Mouse (Mus musculus): ENCODE data around the gene Tlk2. TPM values are rescaled to one million over a fixed set of nuclear protein-coding genes. Genes with fewer than 3 reads are reported as not detected.
A peak's percentile ranks its signal among the peaks of the same experiment; 100 is the strongest.

Tlk2 gene
- total RNA-seq, 2 experiments from 2014 or later, result 31.2 to 32.0 TPM

DNA sequence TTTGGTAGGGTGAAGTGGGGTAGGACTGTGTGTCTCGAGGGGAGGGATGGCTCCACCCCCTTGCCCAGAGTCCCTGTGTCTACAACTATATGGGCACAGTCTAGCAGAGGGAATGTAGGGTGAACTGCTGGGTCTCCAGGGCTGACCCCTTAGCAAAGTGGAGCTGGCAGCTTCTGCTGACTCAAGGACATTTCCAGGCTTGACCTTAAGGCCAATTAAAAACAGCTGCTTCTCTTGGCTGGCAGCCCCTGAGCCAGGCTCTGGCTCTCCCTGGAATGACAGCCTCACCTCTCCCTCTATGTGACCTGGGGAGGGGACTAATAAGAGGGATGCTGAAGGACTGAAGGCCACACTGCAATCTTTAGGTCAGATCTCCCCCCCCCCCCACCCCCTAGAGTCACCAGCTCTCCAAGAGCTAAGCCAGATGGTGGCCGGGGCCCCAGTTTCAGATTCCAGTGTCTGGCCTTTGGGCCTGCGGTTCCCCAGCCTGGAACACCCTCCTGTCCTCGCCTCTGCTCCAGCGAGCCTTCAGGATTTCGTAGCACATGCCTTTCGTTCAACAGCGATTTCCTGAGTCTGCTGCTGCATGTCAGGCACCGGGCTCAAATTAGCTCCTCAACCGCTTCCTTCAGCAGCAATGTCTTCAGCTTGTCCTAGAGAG is 134.5 kb downstream of the Tlk2 start:
- DNase-seq, result peak; percentile 67 to 71

DNA sequence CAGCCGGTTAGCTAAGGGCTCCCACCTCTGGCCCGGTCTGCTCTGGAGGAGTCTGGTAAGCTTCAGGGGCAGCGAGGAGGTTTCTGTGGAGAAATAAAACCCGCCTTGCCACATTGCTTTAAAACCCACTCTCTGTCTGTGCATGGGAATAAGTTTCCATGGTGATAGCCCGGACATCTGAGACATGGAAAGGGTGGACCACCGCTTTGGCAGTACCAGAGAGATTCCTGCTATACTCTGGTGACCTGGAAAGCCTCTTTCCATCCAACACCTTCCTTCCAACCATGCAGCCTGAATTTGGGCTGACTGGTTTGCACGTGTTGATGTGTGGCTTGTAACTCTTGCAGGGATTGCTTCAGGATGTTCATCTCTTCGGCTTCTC is 135.0 kb downstream of the Tlk2 start:
- DNase-seq, result no peak

DNA sequence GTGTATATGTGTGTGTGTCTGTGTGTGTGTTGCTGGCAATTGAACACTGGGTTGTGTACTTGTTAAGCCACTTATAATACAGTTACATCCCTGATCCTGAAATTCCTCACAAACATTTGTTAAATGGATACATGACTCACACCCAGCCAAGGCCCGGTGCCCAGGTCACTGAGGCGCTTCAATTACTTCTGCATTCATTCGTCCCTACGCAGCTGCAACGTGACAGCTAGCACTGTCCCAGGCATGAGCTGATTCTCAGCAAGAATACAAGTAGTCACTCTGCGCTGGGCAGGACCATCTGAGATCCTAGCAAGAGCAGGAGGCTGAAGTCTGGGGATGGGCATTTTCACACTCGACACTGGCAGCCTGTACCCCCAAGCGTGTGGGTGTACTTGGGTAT is 136.7 kb downstream of the Tlk2 start:
- DNase-seq, result no peak

DNA sequence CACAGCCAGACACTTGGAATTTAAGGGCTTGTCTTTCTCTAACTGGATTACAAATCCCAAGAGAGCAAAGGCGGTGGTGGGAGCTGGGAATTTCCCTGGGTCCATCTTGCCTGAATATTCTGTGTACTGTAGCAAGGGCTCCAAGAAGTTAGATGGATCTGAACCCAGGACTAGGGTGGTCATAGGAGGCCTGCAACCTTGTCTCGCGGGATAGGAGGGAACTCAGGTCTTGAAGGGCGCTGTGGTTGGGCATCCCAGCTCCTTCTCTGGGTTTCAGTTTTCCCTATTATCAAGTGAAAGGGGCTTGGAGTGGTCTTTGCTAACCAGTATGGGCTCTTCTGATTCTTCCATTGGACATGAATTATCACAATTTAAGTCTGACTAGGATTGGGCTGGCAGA is 137.5 kb downstream of the Tlk2 start:
- DNase-seq, result no peak

DNA sequence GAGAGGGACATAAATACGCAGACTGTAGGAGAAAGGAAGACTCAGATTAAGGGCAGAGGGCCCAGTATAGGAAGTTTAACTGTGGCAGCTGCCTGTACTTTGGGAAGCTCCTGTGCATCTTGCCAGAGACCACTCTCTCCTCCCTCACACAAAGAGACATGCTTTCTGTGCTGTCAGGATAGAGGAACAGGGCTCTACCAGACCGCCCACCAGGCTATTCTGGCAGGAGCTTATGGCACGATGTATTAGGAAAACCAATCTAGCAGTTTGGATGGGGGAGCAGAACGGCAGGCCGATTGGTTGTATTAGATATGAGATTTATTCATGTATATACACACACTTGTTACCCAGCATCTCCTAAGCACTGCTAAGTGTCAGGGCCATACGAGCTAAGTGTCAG is 139.2 kb downstream of the Tlk2 start:
- DNase-seq, result no peak

DNA sequence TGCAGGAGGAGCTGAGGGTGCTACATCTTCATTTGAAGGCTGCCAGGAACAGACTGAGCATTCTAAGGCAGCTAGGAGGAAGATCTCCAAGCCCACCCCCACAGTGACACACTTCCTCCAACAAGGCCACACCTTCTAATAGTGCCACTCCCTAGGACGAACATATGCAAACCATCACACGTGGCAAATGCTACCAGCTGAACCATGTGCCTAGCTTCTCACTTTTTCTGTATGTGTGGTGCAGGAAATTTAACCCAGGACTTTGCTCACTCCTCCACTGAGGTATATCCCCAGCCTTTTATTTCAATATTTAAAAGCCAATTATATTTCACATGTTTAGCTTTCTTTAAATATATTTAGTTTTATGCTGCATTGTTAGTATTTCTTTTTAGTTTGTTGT is 142.5 kb downstream of the Tlk2 start:
- no peak for DNase-seq

DNA sequence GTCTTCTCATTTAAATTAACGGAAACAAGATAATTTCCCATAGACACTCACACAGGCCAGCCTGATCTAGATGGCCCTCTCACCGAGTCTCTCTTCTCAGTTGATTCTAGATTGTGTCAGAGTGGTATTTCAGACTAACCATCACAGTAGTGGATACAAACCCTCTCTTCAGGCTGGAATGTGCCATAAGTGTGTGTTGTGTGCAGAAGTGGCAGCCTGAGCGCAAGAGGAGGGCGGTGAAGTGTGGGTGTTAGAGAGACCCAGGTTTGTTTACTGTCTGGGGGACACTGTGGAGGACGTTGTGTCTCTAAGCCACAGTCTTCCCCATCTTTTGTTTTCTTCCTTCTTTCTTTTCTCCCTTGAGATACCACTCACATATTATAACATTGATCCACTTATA is 144.9 kb downstream of the Tlk2 start:
- no peak for DNase-seq

DNA sequence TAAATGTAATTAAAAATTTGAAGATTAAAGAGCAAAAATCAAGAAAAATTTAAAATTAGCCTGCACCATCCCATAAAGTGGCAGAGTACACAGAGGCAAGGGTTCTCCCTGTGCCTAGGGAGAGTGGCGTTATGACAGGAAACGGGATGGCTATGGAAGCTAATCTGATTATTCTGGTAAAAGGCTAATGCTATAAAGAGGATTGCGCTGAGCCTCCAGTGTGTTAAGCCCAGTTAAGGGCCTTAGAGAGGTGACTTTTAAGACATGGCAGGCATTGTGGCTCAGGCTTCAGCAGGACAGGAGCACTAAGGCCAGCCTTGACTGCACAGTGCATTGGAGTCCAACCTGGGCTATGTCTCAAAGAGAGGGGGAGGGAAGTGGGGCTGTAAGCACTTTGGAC is 148.5 kb downstream of the Tlk2 start:
- no peak for DNase-seq

DNA sequence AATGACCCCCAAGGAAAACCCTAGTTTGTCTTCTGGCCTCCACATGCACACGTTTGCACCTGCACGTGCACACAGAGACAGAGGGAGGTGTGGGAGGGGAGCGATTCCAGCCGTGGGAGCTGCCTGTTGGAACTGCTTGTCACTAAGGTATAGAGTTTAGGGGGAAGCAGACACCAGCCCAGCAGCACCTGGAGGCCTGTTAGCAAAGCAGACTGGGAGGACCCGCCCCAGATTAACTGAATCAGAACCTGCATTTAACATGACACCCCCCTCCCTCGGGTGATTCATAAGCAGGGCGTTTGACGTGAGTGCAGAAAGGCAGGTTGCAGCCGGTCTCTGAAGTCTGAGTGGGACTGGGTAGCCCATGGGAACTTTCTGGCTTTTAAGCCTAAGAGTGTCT is 151.4 kb downstream of the Tlk2 start:
- DNase-seq, result no peak

DNA sequence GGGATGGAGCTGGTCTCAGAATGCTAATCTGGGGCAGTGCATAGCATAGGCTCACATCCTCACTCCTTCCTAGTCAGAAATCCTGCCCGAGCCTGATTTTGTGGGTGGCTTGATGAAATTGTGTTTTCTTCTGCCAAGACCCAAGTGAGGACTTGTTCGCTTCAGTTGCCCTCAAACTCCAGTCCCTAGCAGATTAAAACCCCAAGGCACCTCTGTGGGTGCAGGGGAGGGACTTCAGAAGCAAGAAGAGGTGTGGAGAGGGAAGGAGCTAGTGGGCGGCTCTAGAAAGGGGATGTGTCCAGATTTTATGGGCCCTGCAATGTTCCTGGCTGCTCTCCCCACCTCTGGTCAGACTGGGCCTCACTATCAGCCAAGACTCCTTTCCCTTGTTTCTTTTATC is 152.5 kb downstream of the Tlk2 start:
- no peak for DNase-seq

DNA sequence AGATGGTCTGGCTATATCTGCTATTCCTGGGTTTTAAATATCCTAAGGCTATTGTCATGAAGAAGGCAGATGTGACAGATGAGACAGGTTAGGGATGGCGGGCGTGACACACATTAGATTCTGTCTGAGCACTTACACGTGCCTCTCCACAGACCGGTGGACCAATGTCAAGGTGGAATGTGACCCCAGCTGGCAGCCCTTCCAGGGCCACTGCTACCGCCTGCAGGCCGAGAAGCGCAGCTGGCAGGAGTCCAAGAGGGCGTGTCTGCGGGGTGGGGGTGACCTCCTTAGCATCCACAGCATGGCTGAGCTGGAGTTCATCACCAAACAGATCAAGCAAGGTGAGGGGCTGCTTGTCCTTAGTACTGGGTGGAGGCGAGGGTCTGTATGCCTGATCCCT is 153.1 kb downstream of the Tlk2 start:
- peak; percentile 48 to 58 for DNase-seq

DNA sequence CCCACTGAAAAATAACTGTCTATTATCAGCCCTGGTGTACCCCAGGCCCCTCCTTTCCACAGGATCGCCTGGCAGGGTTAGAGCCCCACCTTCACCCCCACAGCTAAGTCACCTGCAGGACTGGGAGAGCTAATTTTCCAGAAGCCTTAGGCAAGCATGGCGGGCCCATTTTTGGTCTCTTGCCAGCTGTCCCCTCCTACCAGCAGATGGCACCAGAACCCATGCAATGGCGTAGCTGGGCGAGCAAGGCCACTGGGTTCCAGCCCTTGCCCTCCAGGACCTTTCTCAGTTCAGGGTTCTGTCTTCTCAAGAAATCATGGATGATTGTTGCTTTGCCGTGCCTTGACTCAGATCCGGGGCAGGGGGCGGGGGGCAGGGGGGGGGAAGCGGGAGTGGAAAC is 153.9 kb downstream of the Tlk2 start:
- DNase-seq, result peak; percentile 39 to 72

Other genes starting within 250 kb of the Tlk2 start
- gene Efcab3, start 115.2 kb upstream of the Tlk2 start, total RNA-seq (2021), result not detected
- 10 to 100 TPM; 10.2 to 10.3 TPM for gene Mettl2, start 52.4 kb upstream of the Tlk2 start, total RNA-seq (2021)
- not detected for gene Gm10842, start 31.9 kb upstream of the Tlk2 start, total RNA-seq (2021)
- gene Mrc2, start 113.8 kb downstream of the Tlk2 start, total RNA-seq (2021), result 10 to 100 TPM; 10.8 to 11.7 TPM